Mouse (Mus musculus): ENCODE results near the gene Clstn3.
"Not testable (repeated sequence)": the region's sequence is repeated elsewhere in the genome, so short reads cannot be mapped to it uniquely, and the experiment has no call there.

Gene Clstn3

GRCm38 (mm10) chr6:124478874-124479572 lies 14.4 kb upstream of the Clstn3 start:
- DNase-seq (ENCODE audit: low spot score), result no peak

GRCm38 (mm10) chr6:124477922-124478651 lies 13.5 kb upstream of the Clstn3 start:
- DNase-seq (ENCODE audit: low spot score), result no peak

GRCm38 (mm10) chr6:124477221-124477655 lies 12.6 kb upstream of the Clstn3 start:
- no peak for DNase-seq (ENCODE audit: low spot score)

- DNase-seq (ENCODE audit: low spot score), result no peak
Measured at GRCm38 (mm10) chr6:124476796-124477195, 12.2 kb upstream of the Clstn3 start.

GRCm38 (mm10) chr6:124476216-124476615 lies 11.6 kb upstream of the Clstn3 start:
- DNase-seq (ENCODE audit: low spot score), result no peak

- DNase-seq (ENCODE audit: low spot score), result not testable (repeated sequence)
Measured at GRCm38 (mm10) chr6:124475335-124476075, 10.9 kb upstream of the Clstn3 start.

- no peak for DNase-seq (ENCODE audit: low spot score)
Measured at GRCm38 (mm10) chr6:124474621-124475020, 10.0 kb upstream of the Clstn3 start.

GRCm38 (mm10) chr6:124472801-124473200 lies 8.2 kb upstream of the Clstn3 start:
- DNase-seq (ENCODE audit: low spot score), result peak; percentile 52

GRCm38 (mm10) chr6:124471783-124472638 lies 7.4 kb upstream of the Clstn3 start:
- DNase-seq (ENCODE audit: low spot score), result not testable (repeated sequence)

GRCm38 (mm10) chr6:124471121-124471520 lies 6.5 kb upstream of the Clstn3 start:
- peak; percentile 40 for DNase-seq (ENCODE audit: low spot score)

- DNase-seq (ENCODE audit: low spot score), result no peak
Measured at GRCm38 (mm10) chr6:124465729-124466128, 1.1 kb upstream of the Clstn3 start.

GRCm38 (mm10) chr6:124465299-124465698 lies 705 bp upstream of the Clstn3 start:
- DNase-seq (ENCODE audit: low spot score), result no peak

- no peak for DNase-seq (ENCODE audit: low spot score)
Measured at GRCm38 (mm10) chr6:124463881-124464291, 708 bp downstream of the Clstn3 start.

- no peak for DNase-seq (ENCODE audit: low spot score)
Measured at GRCm38 (mm10) chr6:124459388-124459787, 5.2 kb downstream of the Clstn3 start.

- no peak for DNase-seq (ENCODE audit: low spot score)
Measured at GRCm38 (mm10) chr6:124458505-124458904, 6.1 kb downstream of the Clstn3 start.

GRCm38 (mm10) chr6:124457827-124458226 lies 6.8 kb downstream of the Clstn3 start:
- DNase-seq (ENCODE audit: low spot score), result no peak

GRCm38 (mm10) chr6:124456243-124456642 lies 8.4 kb downstream of the Clstn3 start:
- no peak for DNase-seq (ENCODE audit: low spot score)

- no peak for DNase-seq (ENCODE audit: low spot score)
Measured at GRCm38 (mm10) chr6:124453756-124454155, 10.8 kb downstream of the Clstn3 start.

GRCm38 (mm10) chr6:124451995-124452394 lies 12.6 kb downstream of the Clstn3 start:
- DNase-seq (ENCODE audit: low spot score), result no peak

GRCm38 (mm10) chr6:124449668-124450383 lies 14.8 kb downstream of the Clstn3 start:
- DNase-seq (ENCODE audit: low spot score), result no peak

All from testis, postnatal 14 days (tissue).